Mouse (Mus musculus) stomach, embryonic 15.5 days (tissue): Measurements from ENCODE around the gene Orm1. TPM values are rescaled to one million over a fixed set of nuclear protein-coding genes. Genes with fewer than 3 reads are reported as not detected.

ENCODE experiments used
- ATAC-seq: fragments of 200-750 bp; cut with Nextera tagmentation; 2 replicates; pipeline ENCODE4 v1.8.0; 2017; ENCODE audit warnings: low read depth, moderate number of reproducible peaks, moderate TSS enrichment; ENCODE audit not compliant: insufficient read depth, low FRiP score
- H3K27ac ChIP-seq: fragments of 300-500 bp; sonication (generic); 2 replicates; pipeline ENCODE4 v1.5.1; 2015; ENCODE audit warnings: mild to moderate bottlenecking, inconsistent platforms
- H3K27me3 ChIP-seq: fragments of 300-500 bp; sonication (generic); replicated peaks from 2 replicates; pipeline ENCODE4 v1.6.1; 2015; ENCODE audit warnings: inconsistent platforms
- H3K36me3 ChIP-seq: fragments of 300-500 bp; sonication (generic); 2 replicates; pipeline ENCODE4 v1.6.1; 2015; ENCODE audit warnings: inconsistent platforms
- H3K4me1 ChIP-seq: fragments of 300-500 bp; sonication (generic); 2 replicates; pipeline ENCODE4 v1.6.1; 2015; ENCODE audit warnings: inconsistent platforms
- H3K4me2 ChIP-seq: fragments of 300-500 bp; sonication (generic); 2 replicates; pipeline ENCODE4 v1.6.1; 2015; ENCODE audit warnings: mild to moderate bottlenecking, inconsistent platforms
- H3K4me3 ChIP-seq: fragments of 300-500 bp; sonication (generic); replicated peaks from 2 replicates; pipeline ENCODE4 v1.5.1; 2015; ENCODE audit warnings: inconsistent platforms
- H3K9ac ChIP-seq: fragments of 300-500 bp; sonication (generic); 2 replicates; pipeline ENCODE4 v1.6.1; 2015; ENCODE audit warnings: inconsistent platforms
- H3K9me3 ChIP-seq: fragments of 300-500 bp; sonication (generic); 2 replicates; pipeline ENCODE4 v1.6.1; 2016; ENCODE audit warnings: inconsistent platforms
- WGBS: fragments of 180-500 bp; shearing (Covaris S2); methylation state at CpG from one replicate; pipeline ENCODE4 v1.1.7; 2015; 5-methylcytosine and 5-hydroxymethylcytosine counted together
- polyA plus RNA-seq: library from polyadenylated mRNA; unstranded; fragments of >200 nt; fragmentation: Nextera tagmentation; extraction: Ambion mirVana; gene quantifications from 2 replicates; pipeline ENCODE4 v1.2.1, GENCODE M21; 2015

Orm1 gene
- polyA plus RNA-seq, 1 experiment from 2014 or later, result 0.18 TPM

GRCm38 (mm10) chr4:63362150-63362549, 17.8 kb downstream of the Orm1 start, which contains the start of gene Orm2:
Gene Orm2 (plus strand): TSS chr4:63362449.
- Histone ChIP-seq H3K9ac (no peak within 1 kb of the TSS), H3K9me3 (no peaks in the 10 kb centered on the region), H3K4me2 (no peak within 1 kb of the TSS), H3K4me3 (no peak within 1 kb of the TSS), H3K27me3 (no peaks in the 10 kb centered on the region), H3K36me3 (no peaks in the 10 kb centered on the region), H3K27ac (no peak within 1 kb of the TSS), H3K4me1 (no peaks in the 10 kb centered on the region)
- WGBS, result 84% methylated on average over 5 of the region's 5 CpGs
- no peak for ATAC-seq

- Histone ChIP-seq H3K36me3 (peaks cover 16% of the 10 kb centered on the region), H3K27ac (no peak overlapping the region), H3K4me2 (no peak overlapping the region), H3K9ac (no peak overlapping the region), H3K27me3 (no peaks in the 10 kb centered on the region), H3K9me3 (no peaks in the 10 kb centered on the region), H3K4me3 (no peak overlapping the region), H3K4me1 (no peaks in the 10 kb centered on the region)
- WGBS, result 15% methylated on average over 4 of the region's 4 CpGs
- ATAC-seq, result no peak
These were observed 24.2 kb downstream of the Orm1 start for GRCm38 (mm10) chr4:63368577-63368976.

- Histone ChIP-seq H3K9me3 (no peaks in the 10 kb centered on the region), H3K27ac (no peak overlapping the region), H3K36me3 (peaks cover 18% of the 10 kb centered on the region), H3K9ac (no peak overlapping the region), H3K27me3 (no peaks in the 10 kb centered on the region), H3K4me3 (no peak overlapping the region), H3K4me1 (no peaks in the 10 kb centered on the region), H3K4me2 (no peak overlapping the region)
- no peak for ATAC-seq
- 66% methylated on average over 7 of the region's 7 CpGs for WGBS
These were observed 26.5 kb downstream of the Orm1 start for GRCm38 (mm10) chr4:63370897-63371296.

- H3K4me3 ChIP-seq, result no peak overlapping the region
- no peak for ATAC-seq
These were observed 27.5 kb downstream of the Orm1 start for GRCm38 (mm10) chr4:63371890-63372289.

GRCm38 (mm10) chr4:63373404-63373803, 29.0 kb downstream of the Orm1 start:
- peak; percentile 57 for ATAC-seq
- Histone ChIP-seq H3K9me3 (no peaks in the 10 kb centered on the region), H3K36me3 (peaks cover 26% of the 10 kb centered on the region), H3K9ac (no peak overlapping the region), H3K4me2 (no peak overlapping the region), H3K27me3 (no peaks in the 10 kb centered on the region), H3K4me3 (no peak overlapping the region), H3K27ac (no peak overlapping the region), H3K4me1 (no peaks in the 10 kb centered on the region)
- 89% methylated on average over 8 of the region's 8 CpGs for WGBS

More at GRCm38 (mm10) chr4:63371890-63372289, 27.5 kb downstream of the Orm1 start:
- Histone ChIP-seq H3K27ac (no peak overlapping the region), H3K36me3 (peaks cover 18% of the 10 kb centered on the region), H3K4me2 (no peak overlapping the region), H3K4me1 (no peaks in the 10 kb centered on the region), H3K9ac (no peak overlapping the region), H3K27me3 (no peaks in the 10 kb centered on the region), H3K9me3 (no peaks in the 10 kb centered on the region)
- 49% methylated on average over 3 of the region's 3 CpGs for WGBS

GRCm38 (mm10) chr4:63374331-63374730, 30.0 kb downstream of the Orm1 start:
- Histone ChIP-seq H3K4me1 (no peaks in the 10 kb centered on the region), H3K27me3 (no peaks in the 10 kb centered on the region), H3K9me3 (no peaks in the 10 kb centered on the region), H3K4me3 (no peak overlapping the region), H3K36me3 (peaks cover 21% of the 10 kb centered on the region; the same call in 1 of the 2 replicates), H3K4me2 (no peak overlapping the region), H3K9ac (no peak overlapping the region), H3K27ac (no peak overlapping the region)
- ATAC-seq, result peak; percentile 82; the same call in 1 of the 2 replicates
- 74% methylated on average over 12 of the region's 12 CpGs for WGBS

- Histone ChIP-seq H3K36me3 (peaks cover 21% of the 10 kb centered on the region; the same call in 1 of the 2 replicates), H3K9ac (no peak overlapping the region), H3K4me1 (no peaks in the 10 kb centered on the region), H3K9me3 (no peaks in the 10 kb centered on the region), H3K27me3 (no peaks in the 10 kb centered on the region), H3K27ac (no peak overlapping the region), H3K4me3 (no peak overlapping the region), H3K4me2 (no peak overlapping the region)
- ATAC-seq, result no peak
- 58% methylated on average over 1 of the region's 1 CpGs for WGBS
These were observed 31.0 kb downstream of the Orm1 start for GRCm38 (mm10) chr4:63375367-63375766.

- Histone ChIP-seq H3K27ac (no peak overlapping the region), H3K9me3 (no peaks in the 10 kb centered on the region), H3K4me1 (no peaks in the 10 kb centered on the region), H3K27me3 (no peaks in the 10 kb centered on the region), H3K36me3 (peaks cover 22% of the 10 kb centered on the region; the same call in 1 of the 2 replicates), H3K4me3 (no peak overlapping the region), H3K4me2 (no peak overlapping the region), H3K9ac (no peak overlapping the region)
- 67% methylated on average over 7 of the region's 7 CpGs for WGBS
- ATAC-seq, result no peak
These were observed 33.1 kb downstream of the Orm1 start for GRCm38 (mm10) chr4:63377483-63377882.

GRCm38 (mm10) chr4:63382676-63383369, 38.5 kb downstream of the Orm1 start:
- Histone ChIP-seq H3K27ac (no peak overlapping the region), H3K4me2 (no peak overlapping the region), H3K27me3 (no peaks in the 10 kb centered on the region), H3K36me3 (peaks cover 14% of the 10 kb centered on the region; the same call in 1 of the 2 replicates), H3K4me1 (no peaks in the 10 kb centered on the region), H3K9me3 (no peaks in the 10 kb centered on the region), H3K4me3 (no peak overlapping the region), H3K9ac (no peak overlapping the region)
- ATAC-seq, result no peak
- 89% methylated on average over 4 of the region's 4 CpGs for WGBS

- Histone ChIP-seq H3K9me3 (no peaks in the 10 kb centered on the region), H3K4me3 (no peak overlapping the region), H3K27me3 (no peaks in the 10 kb centered on the region), H3K4me1 (no peaks in the 10 kb centered on the region), H3K4me2 (no peak overlapping the region), H3K36me3 (0 out of 2 replicates have a peak, but pooled peaks cover 12% of the 10 kb centered on the region), H3K9ac (no peak overlapping the region), H3K27ac (no peak overlapping the region)
- no peak for ATAC-seq
- WGBS, result 93% methylated on average over 12 of the region's 12 CpGs
These were observed 39.1 kb downstream of the Orm1 start for GRCm38 (mm10) chr4:63383474-63383873.

GRCm38 (mm10) chr4:63384262-63384661, 39.9 kb downstream of the Orm1 start:
- WGBS, result 87% methylated on average over 4 of the region's 4 CpGs
- Histone ChIP-seq H3K36me3 (0 out of 2 replicates have a peak, but pooled peaks cover 12% of the 10 kb centered on the region), H3K27me3 (no peaks in the 10 kb centered on the region), H3K27ac (no peak overlapping the region), H3K4me3 (no peak overlapping the region), H3K9ac (no peak overlapping the region), H3K9me3 (no peaks in the 10 kb centered on the region), H3K4me1 (peaks cover 2% of the 10 kb centered on the region; the same call in 1 of the 2 replicates), H3K4me2 (no peak overlapping the region)
- ATAC-seq, result no peak

- Histone ChIP-seq H3K4me2 (no peak overlapping the region), H3K27ac (no peak overlapping the region), H3K4me3 (no peak overlapping the region), H3K4me1 (peaks cover 4% of the 10 kb centered on the region; the same call in 1 of the 2 replicates), H3K36me3 (0 out of 2 replicates have a peak, but pooled peaks cover 12% of the 10 kb centered on the region), H3K9ac (no peak overlapping the region), H3K27me3 (no peaks in the 10 kb centered on the region), H3K9me3 (no peaks in the 10 kb centered on the region)
- no peak for ATAC-seq
- 81% methylated on average over 3 of the region's 3 CpGs for WGBS
These were observed 40.9 kb downstream of the Orm1 start for GRCm38 (mm10) chr4:63385253-63385652.
